Mouse (Mus musculus) forebrain, embryonic 10.5 days (tissue): ENCODE measurements at regions not wholly inside any gene's neighbourhood (a gene's known extent, or its start where the extent isn't known, plus 50 kb on each side); places are given as distances from the start of the nearest gene placed in this dataset.
"Not testable (repeated sequence)": the region's sequence is repeated elsewhere in the genome, so short reads cannot be mapped to it uniquely, and the experiment has no call there.

Experiments
- DNase-seq: peaks from one replicate; pipeline ENCODE4 v3.0.0-alpha.2; 2017; ENCODE audit warnings: low spot score; ENCODE audit errors: extremely low spot score
- H3K27ac ChIP-seq: fragments of 300-500 bp; sonication (generic); 2 replicates; pipeline ENCODE4 v1.5.1; 2016; ENCODE audit warnings: mild to moderate bottlenecking
- H3K27me3 ChIP-seq: fragments of 300-500 bp; sonication (generic); 2 replicates; pipeline ENCODE4 v1.6.1; 2016; ENCODE audit warnings: mild to moderate bottlenecking; ENCODE audit not compliant: poor library complexity, severe bottlenecking
- H3K36me3 ChIP-seq: fragments of 300-500 bp; sonication (generic); replicated peaks from 2 replicates; pipeline ENCODE4 v1.6.1; 2016; ENCODE audit warnings: mild to moderate bottlenecking, moderate library complexity
- H3K4me1 ChIP-seq: fragments of 300-500 bp; sonication (generic); 2 replicates; pipeline ENCODE4 v1.6.1; 2016
- H3K4me3 ChIP-seq: fragments of 300-500 bp; sonication (generic); 2 replicates; pipeline ENCODE4 v1.5.1; 2016; ENCODE audit warnings: mild to moderate bottlenecking, moderate library complexity
- H3K9me3 ChIP-seq: fragments of 300-500 bp; sonication (generic); 2 replicates; pipeline ENCODE4 v1.6.1; 2016; ENCODE audit warnings: mild to moderate bottlenecking, moderate library complexity
- WGBS: fragments of 180-500 bp; shearing (Covaris S2); methylation state at CpG from one replicate; pipeline ENCODE4 v1.1.7; 2016; 5-methylcytosine and 5-hydroxymethylcytosine counted together

GRCm38 (mm10) chr14:54145743-54146741 lies 107.9 kb downstream of the Dad1 start:
- H3K9me3 ChIP-seq = no peaks in the 10 kb centered on the region
- H3K4me3 ChIP-seq = no peak overlapping the region
- WGBS = 39% methylated on average over 11 of the region's 11 CpGs
- H3K27me3 ChIP-seq = no peaks in the 10 kb centered on the region
- DNase-seq = no peak
- H3K27ac ChIP-seq = peak overlapping the region; percentile 48; the same call in 1 of the 2 replicates
- H3K4me1 ChIP-seq = peaks cover 19% of the 10 kb centered on the region
- no peaks in the 10 kb centered on the region for H3K36me3 ChIP-seq

- WGBS = 81% methylated on average over 1 of the region's 1 CpGs
- Histone ChIP-seq H3K36me3 (no peaks in the 10 kb centered on the region), H3K4me1 (peaks cover 19% of the 10 kb centered on the region)
Measured at GRCm38 (mm10) chr14:54143828-54144227, 110.1 kb downstream of the Dad1 start.

GRCm38 (mm10) chr14:54138288-54138687 lies 115.6 kb downstream of the Dad1 start:
- no peak for DNase-seq
- no peaks in the 10 kb centered on the region for H3K4me1 ChIP-seq
- no peaks in the 10 kb centered on the region for H3K27me3 ChIP-seq
- WGBS = 91% methylated on average over 3 of the region's 3 CpGs
- no peaks in the 10 kb centered on the region for H3K36me3 ChIP-seq
- no peak overlapping the region for H3K27ac ChIP-seq
- H3K4me3 ChIP-seq = no peak overlapping the region
- H3K9me3 ChIP-seq = no peaks in the 10 kb centered on the region

More at GRCm38 (mm10) chr14:54143828-54144227, 110.1 kb downstream of the Dad1 start:
- Histone ChIP-seq H3K27ac (no peak overlapping the region), H3K27me3 (no peaks in the 10 kb centered on the region), H3K9me3 (no peaks in the 10 kb centered on the region), H3K4me3 (no peak overlapping the region)
- DNase-seq = no peak

- no peaks in the 10 kb centered on the region for H3K9me3 ChIP-seq
- H3K4me1 ChIP-seq = no peaks in the 10 kb centered on the region
- no peaks in the 10 kb centered on the region for H3K27me3 ChIP-seq
- H3K36me3 ChIP-seq = no peaks in the 10 kb centered on the region
- no peak overlapping the region for H3K27ac ChIP-seq
- no peak for DNase-seq
- no peak overlapping the region for H3K4me3 ChIP-seq
- 92% methylated on average over 3 of the region's 3 CpGs for WGBS
Measured at GRCm38 (mm10) chr14:54136538-54136937, 117.4 kb downstream of the Dad1 start.

- H3K4me1 ChIP-seq = peaks cover 22% of the 10 kb centered on the region
- no peaks in the 10 kb centered on the region for H3K9me3 ChIP-seq
- H3K27me3 ChIP-seq = no peaks in the 10 kb centered on the region
- H3K4me3 ChIP-seq = no peak overlapping the region
- 82% methylated on average over 4 of the region's 4 CpGs for WGBS
- no peaks in the 10 kb centered on the region for H3K36me3 ChIP-seq
- no peak overlapping the region for H3K27ac ChIP-seq
- DNase-seq = no peak
Measured at GRCm38 (mm10) chr14:54128334-54128733, 125.6 kb downstream of the Dad1 start.

GRCm38 (mm10) chr14:54125510-54125909 lies 128.4 kb downstream of the Dad1 start:
- Histone ChIP-seq H3K36me3 (no peaks in the 10 kb centered on the region), H3K27me3 (no peaks in the 10 kb centered on the region), H3K4me1 (peaks cover 31% of the 10 kb centered on the region), H3K9me3 (no peaks in the 10 kb centered on the region), H3K27ac (peak overlapping the region; percentile 65), H3K4me3 (no peak overlapping the region)
- no peak for DNase-seq

GRCm38 (mm10) chr14:54121973-54122372 lies 131.9 kb downstream of the Dad1 start:
- no peaks in the 10 kb centered on the region for H3K36me3 ChIP-seq
- no peaks in the 10 kb centered on the region for H3K27me3 ChIP-seq
- H3K4me1 ChIP-seq = peaks cover 31% of the 10 kb centered on the region
- no peak overlapping the region for H3K4me3 ChIP-seq
- 0 out of 2 replicates have a peak, but pooled peaks cover 2% of the 10 kb centered on the region for H3K9me3 ChIP-seq
- WGBS = 83% methylated on average over 7 of the region's 7 CpGs
- no peak overlapping the region for H3K27ac ChIP-seq
- no peak for DNase-seq

GRCm38 (mm10) chr14:54121340-54121739 lies 132.6 kb downstream of the Dad1 start:
- WGBS = 86% methylated on average over 4 of the region's 4 CpGs
- Histone ChIP-seq H3K27ac (0 out of 2 replicates have a peak overlapping the region, but pooled peaks have one; percentile 1), H3K36me3 (no peaks in the 10 kb centered on the region), H3K4me3 (no peak overlapping the region), H3K9me3 (0 out of 2 replicates have a peak, but pooled peaks cover 2% of the 10 kb centered on the region), H3K27me3 (no peaks in the 10 kb centered on the region), H3K4me1 (peaks cover 31% of the 10 kb centered on the region)
- no peak for DNase-seq

GRCm38 (mm10) chr14:54120194-54120593 lies 133.7 kb downstream of the Dad1 start:
- H3K4me3 ChIP-seq = no peak overlapping the region
- DNase-seq = no peak

GRCm38 (mm10) chr14:54117607-54118006 lies 136.3 kb downstream of the Dad1 start:
- not testable (repeated sequence) for H3K27ac ChIP-seq, H3K36me3 ChIP-seq, DNase-seq, H3K9me3 ChIP-seq, H3K4me3 ChIP-seq, H3K4me1 ChIP-seq, H3K27me3 ChIP-seq
- WGBS = 96% methylated on average over 8 of the region's 8 CpGs

More at GRCm38 (mm10) chr14:54120194-54120593, 133.7 kb downstream of the Dad1 start:
- H3K4me1 ChIP-seq = peaks cover 22% of the 10 kb centered on the region
- H3K27me3 ChIP-seq = no peaks in the 10 kb centered on the region
- no peaks in the 10 kb centered on the region for H3K36me3 ChIP-seq
- WGBS = 96% methylated on average over 5 of the region's 5 CpGs
- no peak overlapping the region for H3K27ac ChIP-seq
- H3K9me3 ChIP-seq = 0 out of 2 replicates have a peak, but pooled peaks cover 2% of the 10 kb centered on the region

- Histone ChIP-seq H3K4me1 (peaks cover 10% of the 10 kb centered on the region), H3K4me3 (no peak overlapping the region), H3K27me3 (no peaks in the 10 kb centered on the region), H3K36me3 (no peaks in the 10 kb centered on the region), H3K27ac (no peak overlapping the region), H3K9me3 (0 out of 2 replicates have a peak, but pooled peaks cover 2% of the 10 kb centered on the region)
- DNase-seq = no peak
- WGBS = 91% methylated on average over 2 of the region's 2 CpGs
Measured at GRCm38 (mm10) chr14:54113216-54113615, 140.7 kb downstream of the Dad1 start.

GRCm38 (mm10) chr14:54110971-54111370 lies 142.9 kb downstream of the Dad1 start:
- Histone ChIP-seq H3K36me3 (no peaks in the 10 kb centered on the region), H3K27me3 (no peaks in the 10 kb centered on the region), H3K4me1 (peaks cover 17% of the 10 kb centered on the region), H3K9me3 (no peaks in the 10 kb centered on the region), H3K4me3 (no peak overlapping the region), H3K27ac (no peak overlapping the region)
- DNase-seq = no peak
- 91% methylated on average over 3 of the region's 3 CpGs for WGBS

- DNase-seq = no peak
- Histone ChIP-seq H3K4me3 (no peak overlapping the region), H3K9me3 (no peaks in the 10 kb centered on the region), H3K27ac (no peak overlapping the region), H3K36me3 (no peaks in the 10 kb centered on the region), H3K4me1 (peaks cover 17% of the 10 kb centered on the region), H3K27me3 (no peaks in the 10 kb centered on the region)
- WGBS = 95% methylated on average over 1 of the region's 1 CpGs
Measured at GRCm38 (mm10) chr14:54109129-54109528, 144.8 kb downstream of the Dad1 start.
